Mouse (Mus musculus) kidney, embryonic 14.5 days (tissue): ENCODE results near the gene Shisa5. TPM values are rescaled to one million over a fixed set of nuclear protein-coding genes. Genes with fewer than 3 reads are reported as not detected.

Experiments used
- ATAC-seq: fragments of 200-750 bp; cut with Nextera tagmentation; 2 replicates; pipeline ENCODE4 v1.8.0; 2017; ENCODE audit warnings: moderate number of reproducible peaks, mild to moderate bottlenecking, moderate TSS enrichment, moderate library complexity; ENCODE audit not compliant: low FRiP score, low TSS enrichment
- H3K27ac ChIP-seq: fragments of 300-500 bp; sonication (generic); 2 replicates; pipeline ENCODE4 v1.5.1; 2014; ENCODE audit warnings: low read depth, mild to moderate bottlenecking, low read length, moderate library complexity, mixed read lengths
- H3K27me3 ChIP-seq: fragments of 300-500 bp; sonication (generic); 2 replicates; pipeline ENCODE4 v1.6.1; 2014; ENCODE audit warnings: mild to moderate bottlenecking, low read length; ENCODE audit not compliant: control insufficient read depth, insufficient read depth
- H3K36me3 ChIP-seq: fragments of 300-500 bp; sonication (generic); 2 replicates; pipeline ENCODE4 v1.6.1; 2014; ENCODE audit warnings: low read length, mixed read lengths; ENCODE audit not compliant: control insufficient read depth, insufficient read depth
- H3K4me1 ChIP-seq: fragments of 300-500 bp; sonication (generic); 2 replicates; pipeline ENCODE4 v1.6.1; 2014; ENCODE audit warnings: low read length, mixed read lengths; ENCODE audit not compliant: control insufficient read depth, insufficient read depth
- H3K4me2 ChIP-seq: fragments of 300-500 bp; sonication (generic); replicated peaks from 2 replicates; pipeline ENCODE4 v1.6.1; 2014; ENCODE audit warnings: low read depth, mild to moderate bottlenecking, low read length
- H3K4me3 ChIP-seq: fragments of 300-500 bp; sonication (generic); 2 replicates; pipeline ENCODE4 v1.5.1; 2014; ENCODE audit warnings: mild to moderate bottlenecking, low read length
- H3K9ac ChIP-seq: fragments of 300-500 bp; sonication (generic); 2 replicates; pipeline ENCODE4 v1.6.1; 2014; ENCODE audit warnings: low read depth, mild to moderate bottlenecking, low read length, moderate library complexity
- H3K9me3 ChIP-seq: fragments of 300-500 bp; sonication (generic); 2 replicates; pipeline ENCODE4 v1.6.1; 2016; ENCODE audit warnings: low read length; ENCODE audit not compliant: control insufficient read depth
- WGBS: fragments of 180-500 bp; shearing (Covaris S2); extraction: QIAGEN DNeasy Blood & Tissue Kit; methylation state at CpG from one replicate; pipeline ENCODE4 v1.1.7; 2014; 5-methylcytosine and 5-hydroxymethylcytosine counted together
- polyA plus RNA-seq: library from polyadenylated mRNA; unstranded; fragments of >200 nt; fragmentation: Nextera tagmentation; extraction: Ambion mirVana; gene quantifications from 2 replicates; pipeline ENCODE4 v1.2.1, GENCODE M21; 2014

Gene Shisa5
- polyA plus RNA-seq, 1 experiment from 2014 or later: 65.7 TPM

DNA sequence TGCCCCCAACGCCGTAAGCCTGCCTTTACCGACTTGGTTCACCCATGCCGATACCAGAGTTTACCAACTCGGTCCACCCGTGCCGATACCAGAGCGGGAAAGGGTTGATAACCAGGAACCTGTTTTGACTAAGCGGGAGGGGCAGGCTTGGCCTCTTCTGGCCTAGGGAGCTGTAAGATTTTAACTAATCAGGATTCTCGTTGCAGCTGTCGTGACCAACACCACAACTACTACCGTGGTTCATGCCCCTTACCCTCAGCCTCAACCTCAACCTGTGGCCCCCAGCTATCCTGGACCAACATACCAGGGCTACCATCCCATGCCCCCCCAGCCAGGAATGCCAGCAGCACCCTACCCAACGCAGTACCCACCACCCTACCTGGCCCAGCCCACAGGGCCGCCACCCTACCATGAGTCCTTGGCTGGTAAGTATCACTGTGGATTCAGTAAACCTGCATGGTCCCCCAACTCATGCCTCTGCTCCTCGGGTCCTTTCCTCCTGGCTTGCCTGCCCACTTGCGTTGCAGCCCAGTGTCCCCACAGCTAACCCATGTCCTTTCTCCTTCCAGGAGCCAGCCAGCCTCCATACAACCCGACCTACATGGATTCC, 17.8 kb downstream of the Shisa5 start:
- 94% methylated on average over 17 of the region's 17 CpGs for WGBS
- no peak for ATAC-seq
- Histone ChIP-seq H3K27ac (no peak overlapping the region), H3K4me3 (no peak overlapping the region), H3K9me3 (no peaks in the 10 kb centered on the region), H3K36me3 (peaks cover 38% of the 10 kb centered on the region), H3K27me3 (no peaks in the 10 kb centered on the region), H3K4me1 (peaks cover 16% of the 10 kb centered on the region; the same call in 1 of the 2 replicates), H3K4me2 (no peak overlapping the region), H3K9ac (no peak overlapping the region)

- Histone ChIP-seq H3K27me3 (no peaks in the 10 kb centered on the region), H3K27ac (no peak overlapping the region), H3K4me1 (peaks cover 16% of the 10 kb centered on the region; the same call in 1 of the 2 replicates), H3K4me3 (no peak overlapping the region), H3K9ac (no peak overlapping the region), H3K36me3 (peaks cover 38% of the 10 kb centered on the region), H3K9me3 (no peaks in the 10 kb centered on the region), H3K4me2 (no peak overlapping the region)
- WGBS: 87% methylated on average over 4 of the region's 4 CpGs
- ATAC-seq: no peak
Observed at GRCm38 (mm10) chr9:109056916-109057315, 18.6 kb downstream of the Shisa5 start.

DNA sequence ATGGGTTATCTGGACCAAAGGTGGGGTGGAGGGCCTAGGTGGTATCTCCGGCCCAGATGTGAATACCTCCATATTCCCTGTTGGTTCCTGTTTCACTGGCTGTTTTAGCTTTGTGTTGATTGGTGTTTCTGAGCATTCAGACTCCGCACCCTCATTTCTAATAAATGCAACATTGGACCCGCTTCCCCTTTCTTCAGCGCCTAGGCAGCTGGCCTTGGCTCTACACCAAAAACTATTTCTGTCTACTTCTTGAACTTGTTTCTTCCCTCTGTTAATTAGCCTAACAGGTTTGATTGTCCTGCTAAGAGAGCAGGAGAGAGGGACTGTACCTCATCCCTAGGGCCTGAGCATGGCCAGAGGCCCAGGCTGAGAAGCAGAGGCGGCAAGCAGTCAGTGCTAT, 19.2 kb downstream of the Shisa5 start:
- no peak overlapping the region for H3K4me3 ChIP-seq
- H3K36me3 ChIP-seq: peaks cover 43% of the 10 kb centered on the region
- H3K27me3 ChIP-seq: no peaks in the 10 kb centered on the region
- 96% methylated on average over 5 of the region's 5 CpGs for WGBS
- ATAC-seq: no peak
- no peaks in the 10 kb centered on the region for H3K9me3 ChIP-seq
- no peak overlapping the region for H3K4me2 ChIP-seq
- H3K9ac ChIP-seq: no peak overlapping the region
- peaks cover 16% of the 10 kb centered on the region; the same call in 1 of the 2 replicates for H3K4me1 ChIP-seq
- H3K27ac ChIP-seq: no peak overlapping the region

- H3K4me3 ChIP-seq: no peak overlapping the region; the same call in 1 of the 2 replicates
- WGBS: 97% methylated on average over 19 of the region's 19 CpGs
- H3K4me1 ChIP-seq: peaks cover 16% of the 10 kb centered on the region; the same call in 1 of the 2 replicates
- peaks cover 49% of the 10 kb centered on the region for H3K36me3 ChIP-seq
- peak overlapping the region; percentile 62; the same call in 1 of the 2 replicates for H3K9ac ChIP-seq
- H3K27ac ChIP-seq: peak overlapping the region; percentile 90; the same call in 1 of the 2 replicates
- no peaks in the 10 kb centered on the region for H3K9me3 ChIP-seq
- no peak for ATAC-seq
- H3K4me2 ChIP-seq: no peak overlapping the region
- H3K27me3 ChIP-seq: no peaks in the 10 kb centered on the region
Observed at GRCm38 (mm10) chr9:109058006-109058765, 19.8 kb downstream of the Shisa5 start.

GRCm38 (mm10) chr9:109059136-109059903, 21.0 kb downstream of the Shisa5 start, which contains the start of gene Trex1:
Gene Trex1, minus strand, starts transcription at chr9:109059734.
- no peaks in the 10 kb centered on the region for H3K27me3 ChIP-seq
- peaks cover 61% of the 10 kb centered on the region for H3K36me3 ChIP-seq
- ATAC-seq: peak; percentile 79
- peak within 1 kb of the TSS; percentile 90; the same call in 1 of the 2 replicates for H3K27ac ChIP-seq
- peak within 1 kb of the TSS; percentile 36 for H3K4me3 ChIP-seq
- peaks cover 14% of the 10 kb centered on the region; the same call in 1 of the 2 replicates for H3K4me1 ChIP-seq
- peak within 1 kb of the TSS; percentile 50 for H3K4me2 ChIP-seq
- no peaks in the 10 kb centered on the region for H3K9me3 ChIP-seq
- peak within 1 kb of the TSS; percentile 62 for H3K9ac ChIP-seq
- whole genome bisulfite sequencing: 16% methylated on average over 15 of the region's 15 CpGs

DNA sequence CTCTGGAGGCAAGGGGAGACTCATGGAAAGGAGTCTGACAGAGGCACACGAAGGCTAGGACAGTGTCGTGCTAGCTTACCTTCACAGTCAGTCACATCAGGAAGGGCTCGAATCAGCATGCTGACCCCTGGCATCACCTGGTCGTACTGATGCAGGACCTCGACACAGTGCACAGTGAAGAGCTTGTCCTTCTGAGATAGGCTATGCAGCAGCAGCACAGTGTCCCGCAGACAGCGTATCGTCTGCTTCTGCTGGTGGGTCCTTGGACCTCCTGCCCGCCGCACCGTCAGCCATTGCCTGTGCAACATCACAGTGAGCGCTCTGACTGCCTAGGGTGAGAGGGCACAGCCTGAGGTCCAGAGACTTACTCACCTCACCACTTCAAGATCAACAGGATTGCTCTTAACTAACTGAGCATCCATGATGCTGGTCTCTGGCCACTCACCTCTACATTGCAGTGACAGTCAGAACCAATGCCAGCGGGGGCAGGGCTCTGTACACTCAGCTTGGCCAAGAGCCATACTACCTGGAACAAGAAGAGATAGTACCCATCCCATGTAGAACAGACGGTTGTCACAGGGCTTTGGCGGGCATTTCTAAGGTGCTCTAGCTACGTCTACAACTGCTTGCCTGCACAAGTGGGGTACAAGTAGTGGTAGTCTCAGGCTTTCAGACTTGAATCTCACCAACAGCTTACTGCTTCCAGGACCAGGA, 22.0 kb downstream of the Shisa5 start:
- H3K4me2 ChIP-seq: no peak overlapping the region
- no peak overlapping the region for H3K9ac ChIP-seq
- H3K4me1 ChIP-seq: peaks cover 8% of the 10 kb centered on the region; the same call in 1 of the 2 replicates
- H3K36me3 ChIP-seq: peaks cover 71% of the 10 kb centered on the region
- 0 out of 2 replicates have a peak, but pooled peaks have one; percentile 0 for ATAC-seq
- peak overlapping the region; percentile 90; the same call in 1 of the 2 replicates for H3K27ac ChIP-seq
- 92% methylated on average over 16 of the region's 16 CpGs for whole genome bisulfite sequencing
- no peaks in the 10 kb centered on the region for H3K9me3 ChIP-seq
- no peak overlapping the region for H3K4me3 ChIP-seq
- no peaks in the 10 kb centered on the region for H3K27me3 ChIP-seq

GRCm38 (mm10) chr9:109060898-109061295, 22.5 kb downstream of the Shisa5 start:
- 89% methylated on average over 5 of the region's 5 CpGs for WGBS
- H3K4me1 ChIP-seq: peaks cover 4% of the 10 kb centered on the region; the same call in 1 of the 2 replicates
- no peaks in the 10 kb centered on the region for H3K27me3 ChIP-seq
- no peak for ATAC-seq
- H3K9me3 ChIP-seq: no peaks in the 10 kb centered on the region
- H3K4me3 ChIP-seq: no peak overlapping the region
- peaks cover 76% of the 10 kb centered on the region for H3K36me3 ChIP-seq
- H3K4me2 ChIP-seq: no peak overlapping the region
- H3K9ac ChIP-seq: no peak overlapping the region
- H3K27ac ChIP-seq: no peak overlapping the region

- no peak overlapping the region for H3K4me2 ChIP-seq
- 91% methylated on average over 3 of the region's 3 CpGs for WGBS
- no peak overlapping the region for H3K27ac ChIP-seq
- H3K4me1 ChIP-seq: peaks cover 8% of the 10 kb centered on the region
- no peak overlapping the region for H3K4me3 ChIP-seq
- H3K9ac ChIP-seq: no peak overlapping the region
- ATAC-seq: no peak
- no peaks in the 10 kb centered on the region for H3K27me3 ChIP-seq
- H3K36me3 ChIP-seq: peaks cover 79% of the 10 kb centered on the region
- no peaks in the 10 kb centered on the region for H3K9me3 ChIP-seq
Observed at GRCm38 (mm10) chr9:109068095-109068735, 29.9 kb downstream of the Shisa5 start.
